Mouse (Mus musculus): ENCODE measurements around the gene Grap. TPM values are rescaled to one million over a fixed set of nuclear protein-coding genes. Genes with fewer than 3 reads are reported as not detected.
A peak's percentile ranks its signal among the peaks of the same experiment; 100 is the strongest.

Gene Grap
- 1 to 10 TPM; 3.2 to 3.3 TPM for total RNA-seq (2021)
- long read RNA-seq, experiment 1, transcript Grap-201 (5 exons, 1,662 nt), result major isoform, 5 of 7 reads
- long read RNA-seq, experiment 1, partial matches to known transcripts, result 1 of 7 reads
- long read RNA-seq, experiment 1, other reads (novel, unspliced or antisense), result 1 of 7 reads
- long read RNA-seq, experiment 2, transcript Grap-201 (5 exons, 1,662 nt), result major isoform, 10 of 12 reads
- long read RNA-seq, experiment 2, partial matches to known transcripts, result 0 of 12 reads
- long read RNA-seq, experiment 2, other reads (novel, unspliced or antisense), result 2 of 12 reads

DNA sequence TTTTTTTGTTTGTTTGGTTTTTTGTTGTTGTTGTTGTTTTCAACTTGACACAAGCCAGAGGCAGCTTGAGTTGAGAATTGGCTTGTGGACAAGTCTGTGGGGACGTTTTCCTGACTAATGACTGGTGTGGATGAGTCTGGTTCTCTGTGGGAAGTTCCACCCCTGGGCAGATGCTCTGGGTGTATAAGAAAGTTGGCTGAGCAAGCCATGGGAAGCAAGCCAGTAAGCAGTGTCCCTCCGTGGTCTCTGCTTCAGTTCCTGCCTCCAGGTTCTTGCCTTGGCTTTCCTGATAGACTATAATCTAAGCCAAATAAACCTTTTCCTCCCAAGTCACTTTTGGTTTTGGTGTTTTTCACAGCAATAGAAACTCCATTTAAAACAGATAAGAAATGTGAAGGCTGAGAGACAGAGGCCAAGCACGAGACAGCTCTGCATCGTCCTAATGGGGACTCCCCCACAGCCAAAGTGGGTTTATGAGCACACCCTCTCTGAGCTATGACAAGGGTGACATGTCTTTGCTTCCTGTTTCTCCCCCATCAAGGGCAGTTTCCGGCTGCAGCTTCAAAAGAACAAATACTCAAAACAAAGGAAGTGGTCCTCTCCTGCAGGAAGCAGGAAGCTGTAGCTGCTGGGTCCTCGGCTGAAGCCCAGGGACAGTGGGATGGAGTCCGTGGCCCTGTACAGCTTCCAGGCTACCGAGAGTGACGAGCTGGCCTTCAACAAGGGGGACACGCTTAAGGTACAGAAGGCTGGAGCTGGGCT, at the start of gene Grap:
Gene Grap (plus strand): TSS at position 580 of the 762 bp plus-strand sequence.
- intact Hi-C loops (cut with DNase I), result no loop called here
- peak within 1 kb of the TSS; percentile 68 for H3K4me3 ChIP-seq
- TF ChIP-seq CTCF (IDR thresholded peaks at IDR 0.05), result no peak
- H3K27ac ChIP-seq, result peak within 1 kb of the TSS; percentile 77
- no peak for DNase-seq

DNA sequence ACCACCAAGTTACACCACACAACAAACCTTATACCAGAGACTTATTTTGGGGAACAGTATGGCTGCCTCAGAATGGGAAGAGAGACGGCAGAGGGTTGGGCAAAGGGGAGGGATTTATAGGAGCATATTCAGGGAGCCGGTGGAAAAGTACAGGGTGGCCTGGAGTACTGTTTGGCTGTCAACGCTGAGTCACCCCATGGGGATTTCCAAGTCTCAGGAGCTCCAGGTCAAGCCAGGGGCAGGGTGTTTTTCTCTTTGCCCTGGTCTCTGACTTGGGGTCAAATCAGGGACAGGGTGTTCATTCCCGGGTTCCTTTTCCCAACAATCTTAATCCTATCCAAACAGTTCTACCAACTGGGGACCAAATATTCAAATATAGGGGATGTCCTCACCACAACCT, 45.0 kb upstream of the Grap start:
- TF ChIP-seq CTCF (IDR thresholded peaks at IDR 0.05), result no peak
- intact Hi-C loops (cut with DNase I), result no loop called here
- Histone ChIP-seq H3K27ac (no peak overlapping the region), H3K4me3 (no peak overlapping the region)
- no peak for DNase-seq

DNA sequence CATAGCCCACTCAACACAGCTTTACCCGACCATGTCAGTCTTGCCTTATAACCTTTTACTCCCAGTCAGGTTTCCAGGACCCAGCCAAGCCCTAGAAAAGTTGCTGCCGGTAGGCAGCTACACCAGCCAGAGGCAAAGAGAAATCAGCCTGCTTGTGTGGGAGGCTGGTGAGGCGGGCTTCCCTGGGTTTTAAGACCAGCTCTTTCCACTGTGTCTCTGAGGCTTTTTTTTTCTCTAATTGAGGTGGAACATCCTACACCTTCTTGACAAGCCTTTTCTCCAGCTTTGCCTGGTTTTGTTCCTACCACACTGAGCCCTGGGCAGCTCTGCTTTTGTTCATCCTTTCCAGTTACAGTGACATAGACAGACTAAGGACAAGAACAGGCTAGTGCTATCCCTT, 41.9 kb upstream of the Grap start:
- Histone ChIP-seq H3K4me3 (no peak overlapping the region), H3K27ac (peak overlapping the region; percentile 64)
- no peak for DNase-seq
- intact Hi-C loops (cut with DNase I), result no loop called here
- TF ChIP-seq CTCF (IDR thresholded peaks at IDR 0.05), result no peak

DNA sequence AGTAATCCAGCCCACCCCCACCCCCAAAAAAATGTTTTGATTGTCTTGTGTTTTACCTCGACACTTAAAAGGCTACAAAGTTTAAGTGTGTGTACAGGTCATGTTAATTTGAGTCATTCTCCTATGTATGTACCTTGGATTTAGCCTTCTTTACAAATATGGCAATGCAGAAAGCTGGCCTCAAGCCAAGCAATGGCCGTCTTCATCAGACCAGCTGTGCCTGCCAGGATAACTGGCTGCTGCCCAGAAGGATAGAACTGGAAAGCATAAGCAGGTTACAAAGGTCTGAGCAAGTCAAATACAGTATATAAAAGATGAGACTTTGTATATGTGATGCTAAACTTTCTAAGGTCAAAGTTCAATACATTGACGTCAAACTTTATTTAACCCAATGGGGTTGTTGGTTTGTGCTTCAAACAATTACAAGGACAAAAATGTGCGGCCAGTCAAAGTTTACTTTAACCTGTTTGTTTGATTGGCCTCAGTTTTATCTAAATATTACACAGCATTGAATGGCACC, 40.9 kb upstream of the Grap start:
- Histone ChIP-seq H3K27ac (no peak overlapping the region), H3K4me3 (no peak overlapping the region)
- no peak for TF ChIP-seq CTCF (IDR thresholded peaks at IDR 0.05)
- intact Hi-C loops (cut with DNase I), result no loop called here
- no peak for DNase-seq

DNA sequence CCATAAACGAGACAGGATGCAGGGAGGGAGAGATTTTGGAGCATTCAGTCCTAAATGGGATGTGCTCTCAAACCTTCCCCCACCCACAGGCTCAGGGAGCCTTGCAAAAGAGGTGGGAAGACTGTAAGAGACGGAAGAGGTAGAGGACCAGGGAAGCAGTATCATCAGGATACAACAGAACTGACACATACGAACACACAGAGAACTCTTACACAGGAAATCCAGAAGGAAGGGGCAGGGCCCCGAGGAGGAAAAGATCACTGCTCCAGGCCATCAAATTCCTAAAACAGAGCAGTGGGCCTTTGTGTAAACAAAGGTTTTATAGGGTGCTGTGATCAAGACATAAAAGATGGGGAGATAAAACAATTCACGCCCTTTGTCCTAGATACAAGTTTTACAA, 38.7 kb upstream of the Grap start:
- DNase-seq, result no peak
- peak overlapping the region; percentile 92 for H3K27ac ChIP-seq
- TF ChIP-seq CTCF (IDR thresholded peaks at IDR 0.05), result no peak

DNA sequence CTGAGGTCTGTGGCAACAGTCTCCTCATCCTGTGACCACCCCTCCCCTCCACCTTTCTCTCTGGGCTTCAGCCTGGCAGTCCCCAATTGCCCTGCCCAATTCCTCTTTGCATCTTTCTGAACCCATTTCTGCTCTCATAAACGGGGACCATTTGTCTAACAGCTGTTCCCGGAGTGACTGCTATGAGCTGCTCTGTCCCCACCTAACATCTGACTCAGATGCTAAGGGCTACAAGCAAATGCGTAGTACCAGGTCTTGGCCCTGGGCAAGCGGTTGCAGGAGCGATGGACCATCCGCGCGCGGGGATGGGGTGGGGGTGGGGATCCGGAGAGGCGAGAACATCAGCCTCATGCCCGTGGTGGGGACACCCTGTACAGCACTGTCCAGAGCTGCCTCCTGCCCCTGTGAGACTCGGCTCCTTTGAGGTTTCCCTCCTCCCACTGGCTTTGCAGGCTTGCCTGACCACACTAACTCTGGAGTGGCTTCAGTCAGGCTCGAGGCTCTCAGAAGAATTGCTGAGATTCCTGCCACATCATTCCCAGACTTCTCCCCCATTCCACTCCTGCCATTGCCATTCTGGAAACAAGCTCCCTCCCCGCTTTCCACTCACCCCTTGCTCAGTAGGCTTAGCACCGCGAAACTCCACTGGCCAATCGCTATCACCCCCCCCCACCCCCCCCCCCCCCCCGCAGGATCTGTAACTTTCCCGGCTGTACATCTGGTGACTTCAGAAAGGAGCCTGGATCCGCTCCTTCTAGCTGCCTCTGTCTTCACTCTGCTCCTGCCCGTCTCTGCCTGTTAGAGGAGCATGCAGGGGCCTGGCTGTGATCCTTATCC, 37.2 kb upstream of the Grap start:
- peak; percentile 39 for DNase-seq
- no peak for TF ChIP-seq CTCF (IDR thresholded peaks at IDR 0.05)
- intact Hi-C loops (cut with DNase I), result loop anchor here (5.0 kb wide), 1 partner anchor 39 kb away; the partner anchor contains the start of gene Epn2
- Histone ChIP-seq H3K4me3 (peak overlapping the region; percentile 52), H3K27ac (peak overlapping the region; percentile 92)

More for the DNA sequence above, 38.7 kb upstream of the Grap start:
- no peak overlapping the region for H3K4me3 ChIP-seq
- intact Hi-C loops (cut with DNase I), result no loop called here

DNA sequence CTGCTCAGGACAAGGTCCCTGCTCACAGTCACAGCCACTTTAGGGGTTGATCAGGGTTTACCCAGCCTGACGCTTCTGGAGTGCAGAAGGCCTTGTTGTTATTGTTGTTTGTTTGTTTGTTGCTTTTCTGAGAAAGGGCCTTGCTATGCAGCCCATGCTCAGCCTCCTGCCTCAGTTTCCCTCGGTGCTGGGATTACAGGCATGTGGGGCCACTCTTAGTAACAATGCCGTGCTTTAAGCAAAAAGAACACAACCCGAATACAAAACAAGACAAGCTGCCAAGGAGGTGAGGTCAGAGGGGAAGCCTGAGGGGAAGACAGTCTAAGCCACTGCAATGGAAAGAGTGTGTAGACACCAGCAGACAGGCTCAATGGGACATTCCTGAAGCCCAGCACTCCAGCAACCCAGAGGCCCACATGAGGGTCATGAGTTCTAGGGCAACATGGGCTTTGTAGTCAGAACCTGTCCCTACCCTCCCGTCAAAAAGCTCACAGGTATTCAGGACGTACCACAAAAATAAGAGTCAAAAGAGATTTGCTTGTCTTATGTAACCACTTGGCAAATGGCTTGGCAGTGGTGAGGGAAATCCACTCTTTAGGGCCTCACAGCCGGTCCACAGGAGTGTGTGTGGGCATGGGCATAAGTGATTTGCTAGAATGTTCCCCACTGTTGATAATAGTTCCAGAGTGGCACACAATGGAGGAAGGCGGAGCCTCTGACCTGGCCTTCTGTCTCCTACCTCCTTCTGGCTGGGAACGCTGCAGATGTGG, 36.4 kb upstream of the Grap start:
- no peak for TF ChIP-seq CTCF (IDR thresholded peaks at IDR 0.05)
- intact Hi-C loops (cut with DNase I), result loop anchor here (5.0 kb wide), 1 partner anchor 39 kb away; the partner anchor contains the start of gene Epn2
- H3K4me3 ChIP-seq, result peak overlapping the region; percentile 35; the same call in 1 of the 2 replicates
- peak overlapping the region; percentile 92 for H3K27ac ChIP-seq
- peak; percentile 39 for DNase-seq

DNA sequence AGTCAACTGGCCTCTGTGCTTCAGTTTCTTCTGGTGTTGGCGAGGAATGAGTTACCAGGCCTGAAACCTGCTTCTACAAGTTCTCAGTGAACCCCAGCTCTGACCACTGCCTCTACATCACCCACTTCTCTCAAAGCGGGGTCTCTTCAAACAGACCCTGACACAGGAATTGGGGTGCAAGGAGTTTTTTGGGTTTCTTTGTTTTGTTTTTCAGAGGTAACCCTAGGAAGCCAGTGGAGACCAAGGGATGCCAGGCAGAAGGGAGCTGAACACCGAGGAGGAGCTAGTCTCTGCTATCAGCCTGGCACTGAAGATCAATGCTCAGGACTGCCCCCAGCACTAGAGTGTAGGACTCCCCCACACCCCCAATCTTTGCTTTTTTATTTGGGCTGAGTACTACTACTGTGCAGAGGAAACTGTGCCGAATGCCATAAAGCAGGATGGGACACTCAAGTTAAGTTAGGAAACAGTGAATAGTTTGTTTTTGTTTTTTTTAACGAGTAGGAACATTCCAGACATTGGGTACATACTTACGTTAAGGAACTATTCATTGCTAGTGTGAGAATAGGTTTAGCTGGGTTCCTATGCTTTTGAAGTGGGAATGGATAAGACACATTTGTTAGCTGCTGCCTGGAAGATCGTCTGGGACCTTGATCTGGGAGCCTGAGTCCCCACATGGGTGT, 35.6 kb upstream of the Grap start:
- no peak for DNase-seq
- intact Hi-C loops (cut with DNase I), result loop anchor here (5.0 kb wide), 1 partner anchor 40 kb away; the partner anchor contains the start of gene Epn2
- Histone ChIP-seq H3K27ac (peak overlapping the region; percentile 92), H3K4me3 (no peak overlapping the region; the same call in 1 of the 2 replicates)
- no peak for TF ChIP-seq CTCF (IDR thresholded peaks at IDR 0.05)

DNA sequence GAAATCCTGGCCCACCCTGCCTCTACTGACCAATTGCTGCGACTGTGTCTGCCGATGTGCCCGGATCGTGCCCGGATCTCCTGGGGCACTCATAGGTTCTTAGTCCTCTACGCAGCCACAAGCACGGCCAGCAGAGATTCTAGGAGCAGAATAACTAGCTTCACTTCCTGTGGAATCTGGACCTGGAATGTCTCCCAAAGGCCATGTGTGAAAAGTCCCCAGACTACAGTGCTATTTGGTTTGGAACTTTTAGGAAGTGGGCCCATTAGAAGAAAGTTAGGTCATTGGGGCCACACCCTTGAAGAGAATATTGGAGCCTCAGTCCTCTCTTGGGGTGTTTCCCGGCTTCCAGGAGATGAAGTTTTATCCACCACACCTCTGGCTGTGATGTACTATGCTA, 34.9 kb upstream of the Grap start:
- TF ChIP-seq CTCF (IDR thresholded peaks at IDR 0.05), result no peak
- intact Hi-C loops (cut with DNase I), result loop anchor here (5.0 kb wide), 1 partner anchor 41 kb away; the partner anchor contains the start of gene Epn2
- DNase-seq, result peak; percentile 63
- Histone ChIP-seq H3K4me3 (peak overlapping the region; percentile 65), H3K27ac (peak overlapping the region; percentile 92)

DNA sequence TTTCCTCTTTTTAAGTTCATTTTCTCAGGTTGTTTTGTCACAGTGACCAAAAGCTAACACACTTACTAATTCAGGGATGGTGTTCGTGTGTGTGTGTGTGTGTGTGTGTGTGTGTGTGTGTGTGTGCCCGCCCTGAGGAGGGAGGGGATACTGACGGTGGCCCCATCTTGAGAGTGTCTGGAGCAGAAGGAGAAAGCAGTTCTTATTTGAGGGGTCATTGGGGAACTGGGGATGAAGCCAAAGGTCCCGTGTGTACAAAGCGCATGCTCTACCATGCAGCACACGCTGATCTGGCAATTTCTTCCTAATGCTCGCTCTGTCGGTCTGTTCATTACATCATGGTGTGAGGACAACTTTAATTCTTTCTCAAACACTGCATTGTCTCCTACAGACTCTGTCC, 34.5 kb upstream of the Grap start:
- intact Hi-C loops (cut with DNase I), result loop anchor here (5.0 kb wide), 1 partner anchor 41 kb away; the partner anchor contains the start of gene Epn2
- no peak for DNase-seq
- no peak for TF ChIP-seq CTCF (IDR thresholded peaks at IDR 0.05)
- H3K4me3 ChIP-seq, result peak overlapping the region; percentile 65
- peak overlapping the region; percentile 92 for H3K27ac ChIP-seq

DNA sequence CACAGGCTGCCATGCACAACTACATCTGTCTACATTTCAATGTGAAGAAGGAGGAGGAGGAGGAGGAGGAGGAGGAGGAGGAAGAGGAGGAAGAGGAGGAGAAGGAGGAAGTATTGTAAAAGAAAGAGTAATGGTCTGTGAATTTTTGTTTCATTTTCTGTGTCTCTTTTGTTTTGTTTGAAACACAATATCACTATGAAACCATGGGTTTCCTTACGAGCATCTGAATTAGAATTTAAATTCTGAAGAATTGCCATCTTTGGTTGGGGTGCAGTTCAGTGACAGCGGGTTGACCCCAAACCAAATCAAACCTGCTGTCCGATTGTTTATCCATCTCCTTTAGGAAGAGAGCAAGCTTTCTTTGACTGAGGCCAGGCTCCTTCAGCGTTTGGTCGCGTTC, 33.7 kb upstream of the Grap start:
- TF ChIP-seq CTCF (IDR thresholded peaks at IDR 0.05), result no peak
- Histone ChIP-seq H3K27ac (peak overlapping the region; percentile 92), H3K4me3 (peak overlapping the region; percentile 65)
- DNase-seq, result no peak
- intact Hi-C loops (cut with DNase I), result loop anchor here (5.0 kb wide), 1 partner anchor 42 kb away; the partner anchor contains the start of gene Epn2

All from gastrocnemius, adult 2 months (tissue).